Mouse (Mus musculus): ENCODE results near the gene Ibsp.

The Ibsp gene

DNA sequence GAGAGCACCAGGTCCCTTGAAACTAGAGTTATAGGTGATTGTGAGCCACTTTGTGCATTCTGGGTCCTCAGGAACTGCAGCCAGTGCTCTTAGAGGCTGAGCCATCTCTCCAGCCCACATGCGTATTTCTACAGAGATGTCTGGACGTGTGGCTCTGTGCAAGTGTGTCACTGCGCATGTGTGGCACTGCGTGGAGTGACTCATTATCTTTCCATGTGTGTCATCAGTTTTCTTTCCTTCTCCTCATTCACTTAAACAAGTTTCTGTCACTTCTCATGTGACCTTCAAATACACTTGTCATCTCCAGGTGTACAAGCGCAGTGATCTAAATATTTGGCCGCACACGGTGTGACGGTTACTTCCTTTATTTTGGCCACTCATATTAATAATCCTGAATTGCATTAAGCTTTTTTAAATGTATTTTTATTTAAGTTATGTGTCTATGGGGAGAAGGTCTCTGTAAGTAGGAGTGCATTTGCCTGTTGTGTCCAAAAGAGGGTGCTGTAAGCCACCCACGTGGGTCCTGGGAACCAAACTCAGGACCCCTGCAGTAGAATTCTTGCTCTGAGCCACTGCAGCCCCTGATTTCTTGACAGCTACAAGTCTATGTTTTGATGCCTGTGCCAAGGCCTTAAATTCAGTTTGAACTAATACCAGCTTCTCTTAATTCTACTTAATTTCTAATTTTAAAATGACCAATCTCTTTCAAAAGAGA, 45.7 kb downstream of the Ibsp start:
- DNase-seq, result no peak

- DNase-seq, result no peak
Observed at GRCm38 (mm10) chr5:104345241-104345630, 46.3 kb downstream of the Ibsp start.

- DNase-seq, result no peak
Observed at GRCm38 (mm10) chr5:104351041-104351440, 52.1 kb downstream of the Ibsp start.

- DNase-seq, result no peak
Observed at GRCm38 (mm10) chr5:104351874-104352273, 52.9 kb downstream of the Ibsp start.

DNA sequence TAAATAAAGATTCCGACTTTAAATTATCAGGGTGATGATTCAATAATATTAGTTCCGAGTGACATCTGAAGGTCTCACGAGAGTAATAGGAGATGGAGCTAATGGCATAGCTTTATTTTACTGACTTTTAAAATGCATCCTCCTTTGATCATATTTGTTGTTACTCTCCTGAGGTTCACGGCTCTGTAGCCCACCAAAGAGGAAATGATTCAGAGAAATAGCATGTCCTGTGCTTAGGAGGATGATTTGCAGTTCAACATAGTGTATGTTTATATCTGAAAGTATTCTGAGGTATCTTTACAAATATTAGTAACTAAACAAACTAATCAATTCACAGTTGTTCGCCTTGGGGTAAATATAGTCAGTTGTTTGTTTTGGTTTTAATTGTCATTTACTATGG, 58.6 kb downstream of the Ibsp start:
- DNase-seq, result no peak

DNA sequence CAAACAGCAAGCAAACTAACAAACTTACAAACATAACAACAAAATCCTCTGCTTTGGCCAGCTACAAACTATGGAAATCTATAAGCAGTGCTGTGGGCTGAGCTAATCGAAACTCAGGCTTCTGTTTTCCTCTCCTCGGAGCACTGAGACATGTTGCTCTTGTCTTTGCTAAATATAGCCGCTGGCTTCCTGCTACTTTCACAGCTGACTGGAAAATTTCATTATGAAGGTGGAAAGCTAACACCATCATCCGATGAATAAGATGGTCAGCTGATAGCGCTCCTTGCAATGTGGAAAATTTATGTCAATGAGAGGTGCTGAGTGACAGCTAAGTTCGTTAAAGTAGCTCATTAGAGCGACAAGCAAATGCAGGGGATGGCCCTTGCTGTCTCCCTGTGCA, 59.6 kb downstream of the Ibsp start:
- no peak for DNase-seq

GRCm38 (mm10) chr5:104359257-104359656, 60.3 kb downstream of the Ibsp start:
- no peak for DNase-seq

Measured in right cerebral cortex, adult 18-20 months (tissue).